Mouse (Mus musculus): ENCODE measurements around the gene Bin2. TPM values are rescaled to one million over a fixed set of nuclear protein-coding genes. Genes with fewer than 3 reads are reported as not detected.

The Bin2 gene
- total and polyA plus RNA-seq, 3 experiments = 51.4 to 89.9 (median 64.8) TPM

DNA sequence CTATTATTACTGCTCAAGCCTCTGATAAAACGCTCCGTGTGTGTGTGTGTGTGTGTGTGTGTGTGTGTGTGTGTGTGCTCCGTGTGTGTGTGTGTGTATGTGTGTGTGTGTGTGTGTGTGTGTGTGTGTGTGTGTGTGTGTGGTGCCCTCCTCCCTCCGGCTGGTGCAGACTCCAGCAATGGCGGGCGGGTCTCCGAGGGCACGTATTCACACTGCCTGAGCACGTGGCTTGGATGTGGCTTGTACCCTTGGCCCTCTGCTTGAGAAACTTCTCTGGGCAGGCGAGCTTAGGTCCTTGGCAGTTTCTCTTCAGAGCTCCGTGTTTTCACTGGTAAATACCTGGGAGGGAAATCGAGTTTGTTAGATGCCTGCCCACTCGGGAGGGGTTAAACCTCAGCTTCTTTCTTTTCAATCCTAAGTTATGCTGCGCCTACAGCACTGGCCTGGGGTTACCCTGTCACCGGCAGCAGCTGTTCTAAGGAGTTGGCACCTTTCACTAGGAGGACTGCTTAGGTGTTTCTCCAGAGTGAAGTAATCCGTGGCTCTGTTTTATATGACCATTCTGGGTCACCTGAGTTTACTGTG is 28.0 kb downstream of the Bin2 start:
- in situ Hi-C loops (cut with MboI; ENCODE audit: low pct_ligation_motif_present, low pct_unique_long_range_greater_than_20kb, low sequenced_read_pairs) = no loop called here
- Histone ChIP-seq H3K27me3 (replicated peaks) (peaks cover 1% of the 10 kb centered on the region), H3K4me2 (ENCODE audit: insufficient read depth, low read depth, poor library complexity, severe bottlenecking) (no peak overlapping the region)

DNA sequence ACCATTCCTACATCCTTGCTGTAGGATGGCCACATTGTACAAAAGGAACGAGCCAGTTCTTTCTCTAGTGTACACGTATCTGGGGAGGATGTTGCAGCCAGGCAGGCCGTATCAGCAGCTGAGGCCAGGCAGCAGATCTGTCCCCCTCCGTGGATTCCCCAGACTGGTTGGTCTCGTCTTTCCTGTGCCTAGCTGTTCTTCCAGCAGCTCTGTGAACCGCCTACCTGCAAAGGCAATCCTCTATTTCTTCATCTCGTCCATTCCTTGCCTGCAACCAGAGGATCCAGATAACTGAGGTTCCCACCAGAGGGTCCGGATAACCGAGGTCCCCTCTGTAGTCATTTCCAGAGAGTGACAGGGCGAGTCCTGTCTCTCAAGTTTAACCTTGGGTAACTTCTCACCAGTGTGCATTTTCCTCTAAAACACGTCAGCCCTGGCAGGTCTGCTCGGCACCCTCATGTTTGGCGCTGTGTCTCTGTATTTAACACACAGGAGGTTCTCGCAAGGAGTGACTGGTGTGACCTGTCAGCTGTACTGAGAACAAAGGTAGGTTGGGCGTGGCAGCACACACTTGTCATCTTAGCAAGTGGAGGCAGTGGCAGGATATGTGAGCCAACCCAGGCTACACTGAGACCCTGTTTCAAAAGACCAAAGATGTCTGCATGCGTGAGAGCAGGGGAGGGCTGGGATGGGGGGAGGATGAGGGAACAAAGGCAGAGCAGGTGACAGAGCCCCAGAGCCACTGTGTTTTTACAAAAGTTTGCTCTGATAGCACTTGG is 29.2 kb downstream of the Bin2 start:
- Histone ChIP-seq H3K36me3 (replicated peaks in 1 of 2; ENCODE audit: control insufficient read depth in 1 of 2, insufficient read depth in 1 of 2, low read length in 1 of 2) (peaks cover 46 to 60% of the 10 kb centered on the region in 2 experiments), H3K4me1 (ENCODE audit: control insufficient read depth in 1 of 2, insufficient read depth in 2 of 2) (peaks cover 6 to 32% of the 10 kb centered on the region in 2 experiments), H3K27ac (ENCODE audit: insufficient read depth, low read depth) (no peak overlapping the region), H3K79me2 (replicated peaks; ENCODE audit: control insufficient read depth, extremely low read depth, insufficient read depth, poor library complexity, severe bottlenecking) (no peaks in the 10 kb centered on the region), H3K4me3 (replicated peaks in 1 of 3; ENCODE audit: low read depth in 2 of 3, low read length in 2 of 3, poor library complexity in 1 of 3) (no peak overlapping the region), H3K4me2 (ENCODE audit: insufficient read depth, low read depth, poor library complexity, severe bottlenecking) (no peak overlapping the region), H3K9ac (ENCODE audit: insufficient read depth, low read depth) (no peak overlapping the region), H3K9me3 (replicated peaks; ENCODE audit: low read length) (no peaks in the 10 kb centered on the region), H3K27me3 (replicated peaks) (peaks cover 5% of the 10 kb centered on the region)
- in situ Hi-C loops (cut with MboI; ENCODE audit: low pct_ligation_motif_present, low pct_unique_long_range_greater_than_20kb, low sequenced_read_pairs) (no loop called here), dilution Hi-C loops (cut with MboI; ENCODE audit: extremely low pct_ligation_motif_present, extremely low pct_unique_long_range_greater_than_20kb, low sequenced_read_pairs) (no loop called here)
- no peak for DNase-seq (ENCODE audit: extremely low read depth)
- TF ChIP-seq MXI1 (IDR thresholded peaks at IDR 0.05; ENCODE audit: low read depth, low read length) = no peak
- no peak for TF ChIP-seq JUND (conservative IDR thresholded peaks at IDR 0.05; ENCODE audit: low read depth, low read length)
- no peak for TF ChIP-seq ZC3H11A (IDR thresholded peaks at IDR 0.05; ENCODE audit: low read depth, low read length)
- no peak for TF ChIP-seq KAT2A (IDR thresholded peaks at IDR 0.05; ENCODE audit: insufficient replicate concordance, low read length)
- no peak for TF ChIP-seq JUN (IDR thresholded peaks at IDR 0.05; ENCODE audit: insufficient read depth, low read depth, low read length)
- TF ChIP-seq TBP (conservative IDR thresholded peaks at IDR 0.05; ENCODE audit: low read depth, low read length) = no peak
- TF ChIP-seq SIN3A (IDR thresholded peaks at IDR 0.05; ENCODE audit: low read length) = no peak

More for the DNA sequence above, 28.0 kb downstream of the Bin2 start:
- dilution Hi-C loops (cut with MboI; ENCODE audit: extremely low pct_ligation_motif_present, extremely low pct_unique_long_range_greater_than_20kb, low sequenced_read_pairs) = no loop called here
- Histone ChIP-seq H3K36me3 (replicated peaks in 1 of 2; ENCODE audit: control insufficient read depth in 1 of 2, insufficient read depth in 1 of 2, low read length in 1 of 2) (peaks cover 56 to 70% of the 10 kb centered on the region in 2 experiments), H3K27ac (ENCODE audit: insufficient read depth, low read depth) (no peak overlapping the region), H3K9ac (ENCODE audit: insufficient read depth, low read depth) (no peak overlapping the region), H3K79me2 (replicated peaks; ENCODE audit: control insufficient read depth, extremely low read depth, insufficient read depth, poor library complexity, severe bottlenecking) (no peaks in the 10 kb centered on the region), H3K4me3 (replicated peaks in 1 of 3; ENCODE audit: low read depth in 2 of 3, low read length in 2 of 3, poor library complexity in 1 of 3) (no peak overlapping the region), H3K4me1 (ENCODE audit: control insufficient read depth in 1 of 2, insufficient read depth in 2 of 2) (peaks cover 8 to 31% of the 10 kb centered on the region in 2 experiments), H3K9me3 (replicated peaks; ENCODE audit: low read length) (no peaks in the 10 kb centered on the region)
- DNase-seq (ENCODE audit: extremely low read depth) = no peak
- TF ChIP-seq UBTF (IDR thresholded peaks at IDR 0.05; ENCODE audit: low read depth, low read length) = no peak
- TF ChIP-seq USF2 (conservative IDR thresholded peaks at IDR 0.05; ENCODE audit: low read depth, low read length) = no peak
- TF ChIP-seq CTCF (conservative IDR thresholded peaks at IDR 0.05 in 1 of 2, IDR thresholded peaks at IDR 0.05 in 1 of 2; ENCODE audit: low read depth in 2 of 2, low read length in 2 of 2) = no peak
- no peak for TF ChIP-seq MXI1 (IDR thresholded peaks at IDR 0.05; ENCODE audit: low read depth, low read length)
- TF ChIP-seq ELF1 (IDR thresholded peaks at IDR 0.05; ENCODE audit: low read depth, low read length) = no peak
- TF ChIP-seq KAT2A (IDR thresholded peaks at IDR 0.05; ENCODE audit: insufficient replicate concordance, low read length) = no peak
- TF ChIP-seq ZKSCAN1 (IDR thresholded peaks at IDR 0.05; ENCODE audit: borderline replicate concordance, low read depth, low read length) = no peak
- no peak for TF ChIP-seq JUND (conservative IDR thresholded peaks at IDR 0.05; ENCODE audit: low read depth, low read length)
- TF ChIP-seq GABPA (IDR thresholded peaks at IDR 0.05; ENCODE audit: insufficient replicate concordance, low read depth, low read length) = no peak
- TF ChIP-seq SMC3 (IDR thresholded peaks at IDR 0.05; ENCODE audit: low read depth, low read length) = no peak
- no peak for TF ChIP-seq RAD21 (IDR thresholded peaks at IDR 0.05; ENCODE audit: low read depth, low read length)
- no peak for TF ChIP-seq BHLHE40 (IDR thresholded peaks at IDR 0.05; ENCODE audit: low read depth, low read length)
- no peak for TF ChIP-seq MAFK (IDR thresholded peaks at IDR 0.05; ENCODE audit: insufficient replicate concordance, low read length)

Data from CH12.LX (cell line).